Mouse (Mus musculus) right cerebral cortex, adult 2 months (tissue): Measurements from ENCODE around the gene Sycn.
"Not testable (repeated sequence)": the region's sequence is repeated elsewhere in the genome, so short reads cannot be mapped to it uniquely, and the experiment has no call there.

Experiments
- DNase-seq, 2 experiments: peaks; one replicate each; pipeline ENCODE4 v3.0.0; 2021 to 2022; ENCODE audit warnings: low spot score in 2 of 2

The Sycn gene

GRCm38 (mm10) chr7:28540526-28540925 is at the start of gene Sycn:
Sycn (plus strand) TSS chr7:28540885.
- no peak for DNase-seq

GRCm38 (mm10) chr7:28490903-28491302 is 49.8 kb upstream of the Sycn start:
- no peak for DNase-seq

GRCm38 (mm10) chr7:28492310-28492709 is 48.4 kb upstream of the Sycn start:
- DNase-seq: no peak

- no peak for DNase-seq
These were observed 45.3 kb upstream of the Sycn start for GRCm38 (mm10) chr7:28495426-28495825.

- no peak for DNase-seq
These were observed 35.1 kb upstream of the Sycn start for GRCm38 (mm10) chr7:28505585-28505984.

- not testable (repeated sequence) for DNase-seq
These were observed 31.6 kb upstream of the Sycn start for GRCm38 (mm10) chr7:28509121-28509520.

- not testable (repeated sequence) for DNase-seq
These were observed 30.2 kb upstream of the Sycn start, which contains the start of gene Ifnl2 for GRCm38 (mm10) chr7:28510405-28510974. Ifnl2 (minus strand) TSS chr7:28510455.

GRCm38 (mm10) chr7:28511441-28511840 is 29.2 kb upstream of the Sycn start:
- no peak for DNase-seq

GRCm38 (mm10) chr7:28522536-28522935 is 18.1 kb upstream of the Sycn start, which contains the start of gene Ifnl3:
Ifnl3 (plus strand) TSS chr7:28522836.
- DNase-seq: not testable (repeated sequence)

GRCm38 (mm10) chr7:28527922-28528719 is 12.6 kb upstream of the Sycn start:
- DNase-seq: peak; percentile 64 to 65

- no peak for DNase-seq
These were observed 8.7 kb upstream of the Sycn start for GRCm38 (mm10) chr7:28532005-28532404.

- not testable (repeated sequence) for DNase-seq
These were observed 1.8 kb upstream of the Sycn start for GRCm38 (mm10) chr7:28538886-28539285.

- no peak for DNase-seq
These were observed 3.4 kb downstream of the Sycn start for GRCm38 (mm10) chr7:28544051-28544601.

- DNase-seq: no peak
These were observed 4.6 kb downstream of the Sycn start for GRCm38 (mm10) chr7:28545048-28545890.

- no peak for DNase-seq
These were observed 5.2 kb downstream of the Sycn start for GRCm38 (mm10) chr7:28545891-28546210.

GRCm38 (mm10) chr7:28546649-28547048 is 6.0 kb downstream of the Sycn start:
- no peak for DNase-seq

- DNase-seq: no peak
These were observed 6.5 kb downstream of the Sycn start, which contains the start of gene Nccrp1 for GRCm38 (mm10) chr7:28547154-28547553. Nccrp1 (minus strand) TSS chr7:28547254.

- no peak for DNase-seq
These were observed 6.9 kb downstream of the Sycn start for GRCm38 (mm10) chr7:28547628-28548027.

- no peak for DNase-seq
These were observed 12.4 kb downstream of the Sycn start for GRCm38 (mm10) chr7:28553076-28553475.

GRCm38 (mm10) chr7:28555939-28556535 is 15.4 kb downstream of the Sycn start:
- DNase-seq: no peak

- DNase-seq: no peak
These were observed 16.4 kb downstream of the Sycn start for GRCm38 (mm10) chr7:28557069-28557468.

- DNase-seq: no peak
These were observed 17.0 kb downstream of the Sycn start for GRCm38 (mm10) chr7:28557708-28558107.
